Mouse (Mus musculus): Measurements from ENCODE around the gene Paqr5.

Gene Paqr5

GRCm38 (mm10) chr9:62026600-62026999 lies at the start of gene Paqr5:
Gene Paqr5 (minus strand): TSS chr9:62026856.
- DNase-seq, result no peak

- no peak for DNase-seq
These were observed 35.6 kb upstream of the Paqr5 start for GRCm38 (mm10) chr9:62062234-62062633.

GRCm38 (mm10) chr9:62060431-62060830 lies 33.8 kb upstream of the Paqr5 start:
- no peak for DNase-seq

- DNase-seq, result no peak
These were observed 33.3 kb upstream of the Paqr5 start for GRCm38 (mm10) chr9:62059941-62060340.

GRCm38 (mm10) chr9:62057881-62058506 lies 31.3 kb upstream of the Paqr5 start:
- no peak for DNase-seq

GRCm38 (mm10) chr9:62056206-62056605 lies 29.6 kb upstream of the Paqr5 start:
- DNase-seq, result no peak

GRCm38 (mm10) chr9:62050801-62051200 lies 24.1 kb upstream of the Paqr5 start:
- no peak for DNase-seq

GRCm38 (mm10) chr9:62049166-62049565 lies 22.5 kb upstream of the Paqr5 start:
- DNase-seq, result no peak

GRCm38 (mm10) chr9:62042167-62042566 lies 15.5 kb upstream of the Paqr5 start:
- no peak for DNase-seq

- peak; percentile 88 for DNase-seq
These were observed 13.5 kb upstream of the Paqr5 start for GRCm38 (mm10) chr9:62040008-62040608.

- no peak for DNase-seq
These were observed 9.2 kb upstream of the Paqr5 start for GRCm38 (mm10) chr9:62035806-62036205.

- DNase-seq, result no peak
These were observed 5.5 kb upstream of the Paqr5 start for GRCm38 (mm10) chr9:62032206-62032605.

GRCm38 (mm10) chr9:62028072-62028471 lies 1.4 kb upstream of the Paqr5 start:
- DNase-seq, result no peak

GRCm38 (mm10) chr9:62025056-62025455 lies 1.6 kb downstream of the Paqr5 start:
- DNase-seq, result no peak

- no peak for DNase-seq
These were observed 2.8 kb downstream of the Paqr5 start for GRCm38 (mm10) chr9:62023879-62024278.

GRCm38 (mm10) chr9:62022961-62023680 lies 3.5 kb downstream of the Paqr5 start:
- no peak for DNase-seq

- no peak for DNase-seq
These were observed 5.0 kb downstream of the Paqr5 start for GRCm38 (mm10) chr9:62021583-62022120.

GRCm38 (mm10) chr9:62020259-62020658 lies 6.4 kb downstream of the Paqr5 start:
- no peak for DNase-seq

- no peak for DNase-seq
These were observed 8.2 kb downstream of the Paqr5 start for GRCm38 (mm10) chr9:62018229-62019093.

GRCm38 (mm10) chr9:62017329-62017728 lies 9.3 kb downstream of the Paqr5 start:
- no peak for DNase-seq

GRCm38 (mm10) chr9:62015504-62015903 lies 11.2 kb downstream of the Paqr5 start:
- DNase-seq, result no peak

- no peak for DNase-seq
These were observed 13.1 kb downstream of the Paqr5 start for GRCm38 (mm10) chr9:62013316-62014097.
